Mouse (Mus musculus) ES-E14 (cell line): ENCODE results near the gene Tfap4.

Experiments
- MAFK ChIP-seq: IDR thresholded peaks from 2 replicates; pipeline ENCODE4 v1.6.1; 2014; ENCODE audit warnings: mild to moderate bottlenecking, low read depth, low read length, inconsistent platforms; ENCODE audit not compliant: insufficient read depth
- ZNF384 ChIP-seq: IDR thresholded peaks from 2 replicates; pipeline ENCODE4 v1.6.1; 2012; ENCODE audit warnings: low read depth, low read length, inconsistent platforms

DNA sequence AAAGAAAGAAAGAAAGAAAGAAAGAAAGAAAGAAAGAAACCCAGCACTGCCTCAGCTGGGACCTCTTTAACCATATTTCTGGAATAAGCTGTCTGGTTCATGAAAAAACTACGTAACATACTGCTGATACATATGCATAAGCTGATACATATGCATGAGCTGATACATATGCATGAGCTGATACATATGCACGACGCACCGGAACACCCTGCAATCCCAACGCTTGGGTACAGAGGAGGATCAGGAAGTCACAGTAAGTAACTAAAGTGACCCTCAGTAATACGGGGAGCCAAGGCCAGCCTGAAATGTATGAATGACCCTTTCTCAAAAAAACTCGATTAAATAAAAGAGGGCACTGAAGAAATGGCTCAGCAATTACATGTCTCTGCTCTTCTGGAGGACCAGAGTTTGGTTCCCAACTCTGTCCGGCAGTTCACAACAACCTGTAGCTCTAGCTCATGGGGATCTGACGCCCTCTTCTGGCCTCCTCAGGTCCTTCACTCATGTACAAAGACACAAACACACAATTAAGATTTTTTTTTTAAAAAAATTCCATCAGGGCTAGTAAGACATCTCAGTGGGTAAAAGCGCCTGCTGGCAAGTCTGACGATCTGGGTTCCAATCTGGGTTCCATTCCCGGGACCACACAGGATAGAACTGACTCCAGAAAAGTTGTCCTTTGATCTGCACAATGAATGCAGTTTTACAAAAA, 19.4 kb downstream of the Tfap4 start:
- TF ChIP-seq ZNF384 (peak; percentile 79; the same call in 1 of the 2 replicates), MAFK (no peak)
